Mouse (Mus musculus) neutrophil, adult 83 days (primary cell): ENCODE data around the gene Mknk1. TPM values are rescaled to one million over a fixed set of nuclear protein-coding genes. Genes with fewer than 3 reads are reported as not detected.

Experiments
- total RNA-seq, 2 experiments: library from RNA; stranded (reverse); gene quantifications; one replicate each; pipeline ENCODE4 v1.2.4; 2023

Gene Mknk1
- total RNA-seq, result 100 to 1,000 TPM; 120 to 126 TPM

GRCm38 (mm10) chr4:115838696-115839641 lies at the start of gene Mknk1:
Gene Mknk1, plus strand, starts transcription at chr4:115839198.

GRCm38 (mm10) chr4:115827888-115828571 lies 11.0 kb upstream of the Mknk1 start, which contains the start of gene Mob3c:
Gene Mob3c, plus strand, starts transcription at chr4:115828092.

GRCm38 (mm10) chr4:115884022-115884421 lies 45.0 kb downstream of the Mknk1 start, which contains the start of gene Kncn:
Gene Kncn, plus strand, starts transcription at chr4:115884400.

GRCm38 (mm10) chr4:115890553-115890952 lies 51.6 kb downstream of the Mknk1 start, which contains the start of gene 6430628N08Rik:
Gene 6430628N08Rik, plus strand, starts transcription at chr4:115890665.

Other genes with a start within 250 kb of the Mknk1 start
- not detected for gene Cyp4a32, start 238.2 kb upstream of the Mknk1 start, total RNA-seq
- gene Cyp4b1, start 191.5 kb upstream of the Mknk1 start, total RNA-seq, result not detected
- 10 to 100 TPM; 32.5 to 34.8 TPM for gene Efcab14, start 101.5 kb upstream of the Mknk1 start, total RNA-seq
- gene Tex38, start 58.2 kb upstream of the Mknk1 start, total RNA-seq, result not detected
- 1 to 10 TPM; 7.1 to 7.6 TPM for gene Atpaf1, start 54.4 kb upstream of the Mknk1 start, total RNA-seq
- 10 to 100 TPM; 13.0 to 16.5 TPM for gene Mob3c, start 11.1 kb upstream of the Mknk1 start, total RNA-seq
- gene Kncn, start 45.2 kb downstream of the Mknk1 start, total RNA-seq, result under 1 TPM in 1 of 2 experiments, not detected in 1; 0.29 TPM
- gene 6430628N08Rik, start 51.5 kb downstream of the Mknk1 start, total RNA-seq, result not detected
- not detected for gene Dmbx1, start 100.7 kb downstream of the Mknk1 start, total RNA-seq
- gene Faah, start 178.7 kb downstream of the Mknk1 start, total RNA-seq, result 1 to 10 TPM in 1 of 2 experiments, under 1 TPM in 1; 0.97 to 1.1 TPM
- gene Nsun4, start 214.7 kb downstream of the Mknk1 start, total RNA-seq, result 1 to 10 TPM; 5.5 to 6.7 TPM
- 100 to 1,000 TPM; 194 to 206 TPM for gene Uqcrh, start 235.9 kb downstream of the Mknk1 start, total RNA-seq
- 10 to 100 TPM; 17.8 to 20.2 TPM for gene Lrrc41, start 236.1 kb downstream of the Mknk1 start, total RNA-seq